Mouse (Mus musculus) retina, postnatal 7 days (tissue): ENCODE results near the gene Lifr.

Experiments
- DNase-seq: peaks from one replicate; pipeline ENCODE4 v3.0.0-alpha.2; 2012; ENCODE audit warnings: low read depth, low spot score

Lifr gene

GRCm38 (mm10) chr15:7080916-7081626, 9.3 kb upstream of the Lifr start:
- no peak for DNase-seq

GRCm38 (mm10) chr15:7081795-7082194, 8.6 kb upstream of the Lifr start:
- no peak for DNase-seq

GRCm38 (mm10) chr15:7082901-7083300, 7.5 kb upstream of the Lifr start:
- no peak for DNase-seq

- no peak for DNase-seq
These were observed 5.5 kb upstream of the Lifr start for GRCm38 (mm10) chr15:7084780-7085497.

GRCm38 (mm10) chr15:7088691-7089090, 1.7 kb upstream of the Lifr start:
- peak; percentile 45 for DNase-seq

GRCm38 (mm10) chr15:7092321-7092720, 1.9 kb downstream of the Lifr start:
- DNase-seq, result no peak

- DNase-seq, result no peak
These were observed 9.0 kb downstream of the Lifr start for GRCm38 (mm10) chr15:7099406-7099805.

GRCm38 (mm10) chr15:7100226-7100625, 9.8 kb downstream of the Lifr start:
- no peak for DNase-seq

GRCm38 (mm10) chr15:7103051-7103450, 12.6 kb downstream of the Lifr start:
- no peak for DNase-seq

- DNase-seq, result no peak
These were observed 14.8 kb downstream of the Lifr start for GRCm38 (mm10) chr15:7105224-7105623.

GRCm38 (mm10) chr15:7108160-7108559, 17.7 kb downstream of the Lifr start:
- no peak for DNase-seq

GRCm38 (mm10) chr15:7112227-7112907, 22.0 kb downstream of the Lifr start:
- DNase-seq, result no peak

- no peak for DNase-seq
These were observed 23.5 kb downstream of the Lifr start for GRCm38 (mm10) chr15:7113906-7114305.

GRCm38 (mm10) chr15:7115326-7116003, 25.1 kb downstream of the Lifr start:
- DNase-seq, result no peak

GRCm38 (mm10) chr15:7116216-7116615, 25.8 kb downstream of the Lifr start:
- no peak for DNase-seq

- no peak for DNase-seq
These were observed 26.3 kb downstream of the Lifr start for GRCm38 (mm10) chr15:7116699-7117098.

- DNase-seq, result no peak
These were observed 27.5 kb downstream of the Lifr start for GRCm38 (mm10) chr15:7117944-7118343.

GRCm38 (mm10) chr15:7118849-7119248, 28.4 kb downstream of the Lifr start:
- no peak for DNase-seq

- DNase-seq, result no peak
These were observed 29.6 kb downstream of the Lifr start for GRCm38 (mm10) chr15:7119930-7120512.

GRCm38 (mm10) chr15:7123781-7124450, 33.5 kb downstream of the Lifr start:
- no peak for DNase-seq

- no peak for DNase-seq
These were observed 35.8 kb downstream of the Lifr start for GRCm38 (mm10) chr15:7126171-7126570.
